Mouse (Mus musculus) embryonic facial prominence, embryonic 13.5 days (tissue): ENCODE measurements around the gene Gm438. TPM values are rescaled to one million over a fixed set of nuclear protein-coding genes. Genes with fewer than 3 reads are reported as not detected.
"Not testable (repeated sequence)": the region's sequence is repeated elsewhere in the genome, so short reads cannot be mapped to it uniquely, and the experiment has no call there.

Source experiments
- ATAC-seq: fragments of 200-750 bp; cut with Nextera tagmentation; 2 replicates; pipeline ENCODE4 v1.8.0; 2017; ENCODE audit warnings: low read depth; ENCODE audit not compliant: insufficient number of reproducible peaks, insufficient read depth, low FRiP score, low TSS enrichment
- H3K27ac ChIP-seq: fragments of 300-500 bp; sonication (generic); 2 replicates; pipeline ENCODE4 v1.5.1; 2015; ENCODE audit warnings: moderate library complexity, mild to moderate bottlenecking, inconsistent platforms
- H3K27me3 ChIP-seq: fragments of 300-500 bp; sonication (generic); 2 replicates; pipeline ENCODE4 v1.6.1; 2015; ENCODE audit warnings: mild to moderate bottlenecking, inconsistent platforms
- H3K36me3 ChIP-seq: fragments of 300-500 bp; sonication (generic); 2 replicates; pipeline ENCODE4 v1.6.1; 2015; ENCODE audit warnings: mild to moderate bottlenecking, inconsistent platforms
- H3K4me1 ChIP-seq: fragments of 300-500 bp; sonication (generic); 2 replicates; pipeline ENCODE4 v1.6.1; 2015; ENCODE audit warnings: inconsistent platforms
- H3K4me2 ChIP-seq: fragments of 300-500 bp; sonication (generic); 2 replicates; pipeline ENCODE4 v1.6.1; 2015; ENCODE audit warnings: moderate library complexity, mild to moderate bottlenecking, inconsistent platforms
- H3K4me3 ChIP-seq: fragments of 300-500 bp; sonication (generic); 2 replicates; pipeline ENCODE4 v1.5.1; 2015; ENCODE audit warnings: mild to moderate bottlenecking, inconsistent platforms
- H3K9ac ChIP-seq: fragments of 300-500 bp; sonication (generic); 2 replicates; pipeline ENCODE4 v1.6.1; 2015; ENCODE audit warnings: mild to moderate bottlenecking, inconsistent platforms
- H3K9me3 ChIP-seq: fragments of 300-500 bp; sonication (generic); 2 replicates; pipeline ENCODE4 v1.6.1; 2016; ENCODE audit warnings: inconsistent platforms
- WGBS: fragments of 180-500 bp; shearing (Covaris S2); methylation state at CpG from one replicate; pipeline ENCODE4 v1.1.7; 2015; ENCODE audit warnings: mixed read lengths; 5-methylcytosine and 5-hydroxymethylcytosine counted together
- polyA plus RNA-seq: library from polyadenylated mRNA; unstranded; fragments of >200 nt; fragmentation: Nextera tagmentation; extraction: Ambion mirVana; gene quantifications from 2 replicates; pipeline ENCODE4 v1.2.1, GENCODE M21; 2015

Gene Gm438
- not detected in 2 replicates for polyA plus RNA-seq

- Histone ChIP-seq H3K27ac (no peak within 1 kb of the TSS), H3K27me3 (no peaks in the 10 kb centered on the region), H3K4me1 (0 out of 2 replicates have a peak, but pooled peaks cover 4% of the 10 kb centered on the region), H3K4me3 (no peak within 1 kb of the TSS), H3K36me3 (no peaks in the 10 kb centered on the region), H3K9ac (no peak within 1 kb of the TSS), H3K4me2 (no peak within 1 kb of the TSS), H3K9me3 (no peaks in the 10 kb centered on the region)
- no peak for ATAC-seq
Observed at GRCm38 (mm10) chr4:144786483-144786882, at the start of gene Gm438. Gene Gm438, minus strand, starts transcription at chr4:144786583.

- H3K4me2 ChIP-seq = no peak overlapping the region
- WGBS = 71% methylated on average over 2 of the region's 2 CpGs
- ATAC-seq = no peak
Observed at GRCm38 (mm10) chr4:144824706-144825105, 38.3 kb upstream of the Gm438 start.

GRCm38 (mm10) chr4:144823996-144824395, 37.6 kb upstream of the Gm438 start:
- Histone ChIP-seq H3K4me2 (no peak overlapping the region), H3K4me3 (no peak overlapping the region), H3K36me3 (no peaks in the 10 kb centered on the region), H3K9ac (no peak overlapping the region), H3K27me3 (no peaks in the 10 kb centered on the region), H3K9me3 (peaks cover 3% of the 10 kb centered on the region; the same call in 1 of the 2 replicates), H3K27ac (no peak overlapping the region), H3K4me1 (no peaks in the 10 kb centered on the region)
- no peak for ATAC-seq
- 87% methylated on average over 2 of the region's 2 CpGs for WGBS

More at GRCm38 (mm10) chr4:144824706-144825105, 38.3 kb upstream of the Gm438 start:
- Histone ChIP-seq H3K4me3 (no peak overlapping the region), H3K36me3 (no peaks in the 10 kb centered on the region), H3K9ac (no peak overlapping the region), H3K27me3 (no peaks in the 10 kb centered on the region), H3K27ac (no peak overlapping the region), H3K4me1 (no peaks in the 10 kb centered on the region), H3K9me3 (peaks cover 3% of the 10 kb centered on the region; the same call in 1 of the 2 replicates)

GRCm38 (mm10) chr4:144807135-144807534, 20.8 kb upstream of the Gm438 start:
- not testable (repeated sequence) for H3K36me3 ChIP-seq, ATAC-seq
- 51% methylated on average over 5 of the region's 5 CpGs for WGBS

GRCm38 (mm10) chr4:144803633-144804032, 17.2 kb upstream of the Gm438 start:
- Histone ChIP-seq H3K27ac (no peak overlapping the region), H3K27me3 (no peaks in the 10 kb centered on the region), H3K9ac (no peak overlapping the region), H3K9me3 (no peaks in the 10 kb centered on the region), H3K36me3 (no peaks in the 10 kb centered on the region), H3K4me3 (no peak overlapping the region), H3K4me2 (no peak overlapping the region), H3K4me1 (no peaks in the 10 kb centered on the region)
- no peak for ATAC-seq
- 79% methylated on average over 3 of the region's 3 CpGs for WGBS

More at GRCm38 (mm10) chr4:144807135-144807534, 20.8 kb upstream of the Gm438 start:
- H3K9me3 ChIP-seq, H3K9ac ChIP-seq, H3K4me3 ChIP-seq, H3K27ac ChIP-seq, H3K4me2 ChIP-seq, H3K27me3 ChIP-seq, H3K4me1 ChIP-seq: not testable (repeated sequence)

GRCm38 (mm10) chr4:144790141-144790540, 3.8 kb upstream of the Gm438 start:
- 33% methylated on average over 1 of the region's 1 CpGs for WGBS
- no peak overlapping the region for H3K9ac ChIP-seq

GRCm38 (mm10) chr4:144782476-144783197, 3.7 kb downstream of the Gm438 start:
- H3K9me3 ChIP-seq = no peaks in the 10 kb centered on the region
- no peaks in the 10 kb centered on the region for H3K36me3 ChIP-seq
- no peak overlapping the region for H3K4me3 ChIP-seq
- no peaks in the 10 kb centered on the region for H3K27me3 ChIP-seq
- WGBS = 78% methylated on average over 3 of the region's 3 CpGs
- no peak overlapping the region for H3K9ac ChIP-seq
- ATAC-seq = no peak
- H3K4me2 ChIP-seq = no peak overlapping the region
- H3K4me1 ChIP-seq = no peaks in the 10 kb centered on the region
- no peak overlapping the region for H3K27ac ChIP-seq

More at GRCm38 (mm10) chr4:144790141-144790540, 3.8 kb upstream of the Gm438 start:
- ATAC-seq = no peak
- Histone ChIP-seq H3K27ac (no peak overlapping the region), H3K27me3 (no peaks in the 10 kb centered on the region), H3K36me3 (no peaks in the 10 kb centered on the region), H3K4me3 (no peak overlapping the region), H3K4me2 (no peak overlapping the region), H3K4me1 (0 out of 2 replicates have a peak, but pooled peaks cover 4% of the 10 kb centered on the region), H3K9me3 (no peaks in the 10 kb centered on the region)

GRCm38 (mm10) chr4:144765722-144766121, 20.7 kb downstream of the Gm438 start:
- no peaks in the 10 kb centered on the region for H3K27me3 ChIP-seq
- no peaks in the 10 kb centered on the region for H3K4me1 ChIP-seq
- no peaks in the 10 kb centered on the region for H3K36me3 ChIP-seq
- H3K9me3 ChIP-seq = no peaks in the 10 kb centered on the region
- no peak overlapping the region for H3K4me2 ChIP-seq
- H3K9ac ChIP-seq = no peak overlapping the region
- ATAC-seq = no peak
- H3K4me3 ChIP-seq = no peak overlapping the region
- H3K27ac ChIP-seq = no peak overlapping the region
- 28% methylated on average over 2 of the region's 2 CpGs for WGBS

GRCm38 (mm10) chr4:144749139-144749538, 37.2 kb downstream of the Gm438 start:
- H3K9ac ChIP-seq = no peak overlapping the region
- ATAC-seq = no peak
- no peak overlapping the region for H3K27ac ChIP-seq
- no peaks in the 10 kb centered on the region for H3K36me3 ChIP-seq
- H3K4me3 ChIP-seq = no peak overlapping the region
- 33% methylated on average over 1 of the region's 1 CpGs for WGBS
- H3K9me3 ChIP-seq = no peaks in the 10 kb centered on the region; the same call in 1 of the 2 replicates
- no peak overlapping the region for H3K4me2 ChIP-seq
- H3K4me1 ChIP-seq = no peaks in the 10 kb centered on the region
- H3K27me3 ChIP-seq = no peaks in the 10 kb centered on the region

Other genes with a start within 250 kb of the Gm438 start
- not detected in 2 replicates for gene Gm13124, start 221.4 kb downstream of the Gm438 start, polyA plus RNA-seq
- gene Aadacl4, start 172.9 kb downstream of the Gm438 start, polyA plus RNA-seq = not detected in 2 replicates
- gene Gm436, start 100.2 kb downstream of the Gm438 start, polyA plus RNA-seq = not detected in 2 replicates
- not detected in 2 replicates for gene Gm13178, start 65.2 kb downstream of the Gm438 start, polyA plus RNA-seq
- 57.2 and 62.2 TPM in 2 replicates for gene Dhrs3, start 106.2 kb upstream of the Gm438 start, polyA plus RNA-seq